Mouse (Mus musculus) neutrophil, adult 59 days (primary cell): Measurements from ENCODE around the gene Tcf23. TPM values are rescaled to one million over a fixed set of nuclear protein-coding genes. Genes with fewer than 3 reads are reported as not detected.

Source experiments
- total RNA-seq, 2 experiments: library from RNA; stranded (reverse); gene quantifications; 1 replicate in 1 of 2; 2 replicates in 1 of 2; pipeline ENCODE4 v1.2.4; 2023

Tcf23 gene
- total RNA-seq: not detected

DNA sequence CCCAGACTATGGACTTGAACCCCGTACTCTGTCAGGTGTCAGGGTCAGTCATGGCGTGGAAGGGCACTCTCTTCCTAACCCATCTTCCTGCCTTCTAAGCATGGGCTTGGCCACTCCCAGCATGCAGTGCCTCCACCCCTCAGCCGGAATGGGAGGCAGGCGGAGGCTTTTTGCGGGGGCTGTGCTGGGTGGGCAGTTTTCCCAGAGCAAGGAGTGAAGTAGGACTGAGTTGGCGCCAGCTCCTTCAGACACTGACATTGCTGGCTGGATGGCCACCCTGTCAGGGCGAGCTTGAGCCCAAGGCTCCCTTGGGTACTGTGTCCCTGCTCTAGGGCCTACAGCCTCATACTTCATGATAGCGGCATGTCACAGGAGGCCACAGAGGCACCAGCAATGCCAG is at the start of gene Tcf23:
TSS of gene Tcf23 (plus strand) at position 247 of the 400 bp plus-strand sequence.

GRCm38 (mm10) chr5:30921256-30922033 is 47.0 kb upstream of the Tcf23 start, which contains the start of gene Khk:
Gene Khk, plus strand, starts transcription at chr5:30921431.

GRCm38 (mm10) chr5:30944956-30945781 is 23.3 kb upstream of the Tcf23 start, which contains the start of gene Cgref1:
Gene Cgref1, minus strand, starts transcription at chr5:30945591.

DNA sequence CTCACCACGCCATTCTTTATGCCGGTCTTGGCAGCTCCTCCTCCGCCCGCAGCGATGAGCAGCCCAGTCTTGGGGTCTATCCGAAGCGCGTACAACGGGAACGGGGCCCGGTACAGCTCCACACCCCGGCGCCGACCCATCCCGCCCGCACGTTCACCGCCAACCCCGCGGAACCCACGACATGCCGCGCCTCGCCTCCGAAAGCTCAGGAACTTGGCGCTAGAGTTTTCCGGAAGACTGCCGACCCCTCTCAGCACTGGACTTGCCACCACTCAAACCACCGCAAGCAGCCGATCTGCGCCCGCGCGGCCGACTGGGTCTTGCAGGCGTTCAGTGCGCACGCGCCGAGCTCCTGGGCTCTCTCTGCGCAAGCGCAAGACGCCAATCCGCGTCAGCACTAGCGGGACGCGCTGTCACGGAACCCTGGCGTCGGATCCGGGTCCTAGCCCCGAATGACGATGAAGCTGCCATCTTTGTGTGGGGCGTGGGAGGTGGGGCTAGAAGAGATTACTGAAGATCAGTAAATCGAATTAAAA is 8.4 kb upstream of the Tcf23 start, which contains the start of gene Preb:
TSS of gene Preb (minus strand) at position 396 of the 536 bp plus-strand sequence.

Other genes with a start within 250 kb of the Tcf23 start
- gene Mapre3, start 154.0 kb upstream of the Tcf23 start, total RNA-seq: 1 to 10 TPM; 2.1 to 2.2 TPM
- gene Tmem214, start 100.7 kb upstream of the Tcf23 start, total RNA-seq: 10 to 100 TPM; 26.1 to 28.0 TPM
- 1 to 10 TPM; 6.7 to 7.0 TPM for gene Agbl5, start 80.0 kb upstream of the Tcf23 start, total RNA-seq
- 100 to 1,000 TPM; 134 to 146 TPM for gene Ost4, start 60.9 kb upstream of the Tcf23 start, total RNA-seq
- gene Emilin1, start 55.3 kb upstream of the Tcf23 start, total RNA-seq: 10 to 100 TPM; 30.1 to 37.7 TPM
- 10 to 100 TPM; 31.5 to 33.0 TPM for gene Khk, start 47.2 kb upstream of the Tcf23 start, total RNA-seq
- not detected for gene Cgref1, start 23.1 kb upstream of the Tcf23 start, total RNA-seq
- 100 to 1,000 TPM; 319 to 353 TPM for gene Preb, start 8.3 kb upstream of the Tcf23 start, total RNA-seq
- gene Atraid, start 79.7 kb downstream of the Tcf23 start, total RNA-seq: 10 to 100 TPM; 17.9 to 23.8 TPM
- 1 to 10 TPM; 2.4 to 3.2 TPM for gene Slc5a6, start 80.3 kb downstream of the Tcf23 start, total RNA-seq
- 10 to 100 TPM; 17.6 to 19.8 TPM for gene Cad, start 86.1 kb downstream of the Tcf23 start, total RNA-seq
- not detected for gene Dnajc5g, start 137.6 kb downstream of the Tcf23 start, total RNA-seq
- gene Slc30a3, start 139.6 kb downstream of the Tcf23 start, total RNA-seq: not detected
- not detected for gene Trim54, start 148.1 kb downstream of the Tcf23 start, total RNA-seq
- gene Ucn, start 170.2 kb downstream of the Tcf23 start, total RNA-seq: not detected
- 10 to 100 TPM in 1 of 2 experiments, 1 to 10 TPM in 1; 8.7 to 11.5 TPM for gene Mpv17, start 185.6 kb downstream of the Tcf23 start, total RNA-seq
- gene Gm29609, start 211.2 kb downstream of the Tcf23 start, total RNA-seq: 1 to 10 TPM in 1 of 2 experiments, under 1 TPM in 1; 0.56 to 1.1 TPM
- gene Gtf3c2, start 211.5 kb downstream of the Tcf23 start, total RNA-seq: 10 to 100 TPM; 72.0 to 74.7 TPM
- gene Snx17, start 224.6 kb downstream of the Tcf23 start, total RNA-seq: 10 to 100 TPM; 48.7 to 57.6 TPM
- gene Eif2b4, start 224.8 kb downstream of the Tcf23 start, total RNA-seq: 10 to 100 TPM; 21.2 to 27.4 TPM
- 10 to 100 TPM; 27.5 to 31.2 TPM for gene Zfp513, start 233.6 kb downstream of the Tcf23 start, total RNA-seq